Mouse (Mus musculus) stomach, postnatal 0 days (tissue): ENCODE results near the gene Lbr. TPM values are rescaled to one million over a fixed set of nuclear protein-coding genes. Genes with fewer than 3 reads are reported as not detected.

ENCODE experiments used
- ATAC-seq: fragments of 200-750 bp; cut with Nextera tagmentation; 2 replicates; pipeline ENCODE4 v1.8.0; 2017; ENCODE audit not compliant: low FRiP score, low TSS enrichment
- DNase-seq: peaks from one replicate; pipeline ENCODE4 v3.0.0-alpha.2; 2016; ENCODE audit warnings: low spot score
- H3K27ac ChIP-seq: fragments of 300-500 bp; sonication (generic); replicated peaks from 2 replicates; pipeline ENCODE4 v1.5.1; 2014; ENCODE audit warnings: mild to moderate bottlenecking, control low read depth
- H3K27me3 ChIP-seq: fragments of 300-500 bp; sonication (generic); 2 replicates; pipeline ENCODE4 v1.6.1; 2014; ENCODE audit warnings: low read length; ENCODE audit not compliant: control insufficient read depth, insufficient read depth
- H3K36me3 ChIP-seq: fragments of 300-500 bp; sonication (generic); 2 replicates; pipeline ENCODE4 v1.6.1; 2014; ENCODE audit warnings: low read length, mixed read lengths; ENCODE audit not compliant: control insufficient read depth, insufficient read depth
- H3K4me1 ChIP-seq: fragments of 300-500 bp; sonication (generic); replicated peaks from 2 replicates; pipeline ENCODE4 v1.6.1; 2014; ENCODE audit warnings: antibody characterized with exemption; ENCODE audit not compliant: control insufficient read depth, insufficient read depth
- H3K4me2 ChIP-seq: fragments of 300-500 bp; sonication (generic); replicated peaks from 2 replicates; pipeline ENCODE4 v1.6.1; 2014; ENCODE audit warnings: low read depth, mild to moderate bottlenecking, control low read depth, moderate library complexity
- H3K4me3 ChIP-seq: fragments of 300-500 bp; sonication (generic); 2 replicates; pipeline ENCODE4 v1.5.1; 2014; ENCODE audit warnings: low read depth, low read length, control low read depth
- H3K9ac ChIP-seq: fragments of 300-500 bp; sonication (generic); 2 replicates; pipeline ENCODE4 v1.6.1; 2014; ENCODE audit warnings: mild to moderate bottlenecking, low read length, control low read depth, mixed read lengths
- H3K9me3 ChIP-seq: fragments of 300-500 bp; sonication (generic); 2 replicates; pipeline ENCODE4 v1.6.1; 2016; ENCODE audit warnings: low read length; ENCODE audit not compliant: control insufficient read depth
- CTCF ChIP-seq: IDR thresholded peaks from 2 replicates; pipeline ENCODE4 v1.5.1; 2016; ENCODE audit warnings: antibody characterized with exemption, low read depth, mild to moderate bottlenecking, moderate library complexity
- EP300 ChIP-seq: optimal IDR thresholded peaks from 2 replicates; pipeline ENCODE3; 2016; ENCODE audit warnings: antibody characterized with exemption
- WGBS: fragments of 180-500 bp; shearing (Covaris S2); extraction: QIAGEN DNeasy Blood & Tissue Kit; methylation state at CpG from one replicate; pipeline ENCODE4 v1.1.7; 2014; 5-methylcytosine and 5-hydroxymethylcytosine counted together
- polyA plus RNA-seq: library from polyadenylated mRNA; unstranded; fragments of >200 nt; fragmentation: Nextera tagmentation; extraction: Ambion mirVana; gene quantifications from 2 replicates; pipeline ENCODE4 v1.2.1, GENCODE M21; 2015

The Lbr gene
- polyA plus RNA-seq: 46.8 and 49.8 TPM in 2 replicates

GRCm38 (mm10) chr1:181842781-181843180 lies at the start of gene Lbr:
Gene Lbr, minus strand, starts transcription at chr1:181843046.
- Histone ChIP-seq H3K36me3 (peaks cover 3% of the 10 kb centered on the region; the same call in 1 of the 2 replicates), H3K27ac (peak within 1 kb of the TSS; percentile 98), H3K27me3 (no peaks in the 10 kb centered on the region), H3K4me2 (peak within 1 kb of the TSS; percentile 88), H3K9me3 (no peaks in the 10 kb centered on the region), H3K4me3 (peak within 1 kb of the TSS; percentile 83), H3K4me1 (no peaks in the 10 kb centered on the region; the same call in 1 of the 2 replicates), H3K9ac (peak within 1 kb of the TSS; percentile 92)
- DNase-seq (no peak), ATAC-seq (no peak)
- TF ChIP-seq EP300: no peak
- TF ChIP-seq CTCF: no peak
- 2% methylated on average over 14 of the region's 14 CpGs for WGBS

GRCm38 (mm10) chr1:181889670-181890069 lies 46.8 kb upstream of the Lbr start:
- ATAC-seq (no peak), DNase-seq (no peak)
- no peaks in the 10 kb centered on the region for H3K4me1 ChIP-seq
- H3K9me3 ChIP-seq: no peaks in the 10 kb centered on the region
- H3K27ac ChIP-seq: no peak overlapping the region
- H3K4me2 ChIP-seq: no peak overlapping the region
- no peaks in the 10 kb centered on the region for H3K27me3 ChIP-seq
- WGBS: 77% methylated on average over 7 of the region's 7 CpGs
- H3K4me3 ChIP-seq: no peak overlapping the region
- no peak overlapping the region for H3K9ac ChIP-seq
- no peaks in the 10 kb centered on the region for H3K36me3 ChIP-seq
- TF ChIP-seq CTCF: no peak
- TF ChIP-seq EP300: no peak

GRCm38 (mm10) chr1:181888801-181889200 lies 46.0 kb upstream of the Lbr start:
- TF ChIP-seq EP300 (no peak), CTCF (peak; percentile 100)
- ATAC-seq (peak; percentile 76), DNase-seq (peak; percentile 91)
- WGBS: 5% methylated on average over 11 of the region's 11 CpGs
- Histone ChIP-seq H3K4me1 (no peaks in the 10 kb centered on the region), H3K27me3 (no peaks in the 10 kb centered on the region), H3K9ac (no peak overlapping the region), H3K36me3 (no peaks in the 10 kb centered on the region), H3K4me2 (no peak overlapping the region), H3K27ac (no peak overlapping the region), H3K4me3 (no peak overlapping the region), H3K9me3 (no peaks in the 10 kb centered on the region)

- Histone ChIP-seq H3K27me3 (no peaks in the 10 kb centered on the region), H3K36me3 (no peaks in the 10 kb centered on the region), H3K4me3 (no peak overlapping the region), H3K9me3 (no peaks in the 10 kb centered on the region), H3K4me1 (no peaks in the 10 kb centered on the region), H3K4me2 (no peak overlapping the region), H3K9ac (0 out of 2 replicates have a peak overlapping the region, but pooled peaks have one; percentile 18), H3K27ac (no peak overlapping the region)
- peak; percentile 82 for DNase-seq
- TF ChIP-seq CTCF (peak; percentile 86), EP300 (no peak)
- peak; percentile 67 for ATAC-seq
- 19% methylated on average over 8 of the region's 8 CpGs for WGBS
These were observed 38.7 kb upstream of the Lbr start for GRCm38 (mm10) chr1:181881532-181881931.

GRCm38 (mm10) chr1:181880752-181881325 lies 38.0 kb upstream of the Lbr start:
- Histone ChIP-seq H3K9me3 (no peaks in the 10 kb centered on the region), H3K36me3 (no peaks in the 10 kb centered on the region), H3K4me3 (no peak overlapping the region), H3K27me3 (no peaks in the 10 kb centered on the region), H3K9ac (no peak overlapping the region), H3K27ac (no peak overlapping the region), H3K4me1 (no peaks in the 10 kb centered on the region), H3K4me2 (no peak overlapping the region)
- ATAC-seq (0 out of 2 replicates have a peak, but pooled peaks have one; percentile 19), DNase-seq (no peak)
- 46% methylated on average over 15 of the region's 15 CpGs for WGBS
- TF ChIP-seq EP300: no peak
- peak; percentile 58 for TF ChIP-seq CTCF

- no peak for ATAC-seq
- 60% methylated on average over 5 of the region's 5 CpGs for WGBS
- Histone ChIP-seq H3K27ac (no peak overlapping the region), H3K9me3 (no peaks in the 10 kb centered on the region), H3K4me2 (no peak overlapping the region), H3K36me3 (no peaks in the 10 kb centered on the region), H3K9ac (no peak overlapping the region), H3K4me3 (no peak overlapping the region), H3K4me1 (no peaks in the 10 kb centered on the region), H3K27me3 (no peaks in the 10 kb centered on the region)
- TF ChIP-seq EP300 (no peak), CTCF (no peak)
- no peak for DNase-seq
These were observed 35.6 kb upstream of the Lbr start for GRCm38 (mm10) chr1:181878436-181878835.
